Mouse (Mus musculus) limb, embryonic 10.5 days (tissue): ENCODE data around the gene Hist1h3e. TPM values are rescaled to one million over a fixed set of nuclear protein-coding genes. Genes with fewer than 3 reads are reported as not detected.

Experiments
- microRNA-seq: library from miRNA; unstranded; fragments of <30 nt; microRNA quantifications from one replicate; pipeline ENCODE4, GENCODE M21; 2017
- polyA plus RNA-seq: library from polyadenylated mRNA; unstranded; fragments of >200 nt; fragmentation: Nextera tagmentation; extraction: Ambion mirVana; gene quantifications from 2 replicates; pipeline ENCODE4 v1.2.1, GENCODE M21; 2016

Hist1h3e gene
- polyA plus RNA-seq, 1 experiment from 2014 or later = 7.8 TPM

Small RNAs within 50 kb of the gene (microRNA-seq; reads per million reads assigned to microRNA genes)
- not detected for gene Gm44297
- not detected for gene Gm44359
- gene Gm44394 = not detected
- 3.5 reads per million, percentile 4 among the genes with 10 or more reads in this experiment for gene n-TStga1

Other genes with a start within 250 kb of the Hist1h3e start
- 55.7 and 69.0 TPM in 2 replicates for gene Zfp322a, start 193.2 kb downstream of the Hist1h3e start, polyA plus RNA-seq
- 16.9 and 17.1 TPM in 2 replicates for gene Abt1, start 138.5 kb downstream of the Hist1h3e start, polyA plus RNA-seq
- gene Btn1a1, start 96.5 kb downstream of the Hist1h3e start, polyA plus RNA-seq = 0.08 and 0.10 TPM in 2 replicates
- 0.99 and 1.9 TPM in 2 replicates for gene Btn2a2, start 73.5 kb downstream of the Hist1h3e start, polyA plus RNA-seq
- 2.4 and 4.5 TPM in 2 replicates for gene Hist1h4h, start 31.3 kb downstream of the Hist1h3e start, polyA plus RNA-seq
- gene Hist1h2af, start 28.5 kb downstream of the Hist1h3e start, polyA plus RNA-seq = 8.0 and 11.7 TPM in 2 replicates
- 4.7 and 5.3 TPM in 2 replicates for gene Hist1h3g, start 26.9 kb downstream of the Hist1h3e start, polyA plus RNA-seq
- gene Hist1h2bh, start 19.0 kb downstream of the Hist1h3e start, polyA plus RNA-seq = 0.56 and 0.69 TPM in 2 replicates
- gene Hist1h3f, start 18.3 kb downstream of the Hist1h3e start, polyA plus RNA-seq = 1.3 and 1.4 TPM in 2 replicates
- gene Hist1h4f, start 10.7 kb downstream of the Hist1h3e start, polyA plus RNA-seq = 0.73 and 1.3 TPM in 2 replicates
- gene Hist1h1d, start 9.1 kb downstream of the Hist1h3e start, polyA plus RNA-seq = 0.59 and 0.67 TPM in 2 replicates
- gene Hist1h2ae, start 8.9 kb upstream of the Hist1h3e start, polyA plus RNA-seq = 109 and 113 TPM in 2 replicates
- gene Hist1h2bg, start 9.0 kb upstream of the Hist1h3e start, polyA plus RNA-seq = 7.3 and 8.1 TPM in 2 replicates
- 2.4 and 3.5 TPM in 2 replicates for gene Hist1h2bf, start 11.8 kb upstream of the Hist1h3e start, polyA plus RNA-seq
- gene Hist1h2ad, start 12.0 kb upstream of the Hist1h3e start, polyA plus RNA-seq = 1.3 and 3.9 TPM in 2 replicates
- 7.7 and 9.6 TPM in 2 replicates for gene Hist1h3d, start 13.4 kb upstream of the Hist1h3e start, polyA plus RNA-seq
- gene Hist1h4d, start 19.2 kb upstream of the Hist1h3e start, polyA plus RNA-seq = 109 and 120 TPM in 2 replicates
- 2.3 and 4.2 TPM in 2 replicates for gene Hist1h2be, start 58.8 kb upstream of the Hist1h3e start, polyA plus RNA-seq
- gene Hist1h1e, start 60.2 kb upstream of the Hist1h3e start, polyA plus RNA-seq = 19.6 and 20.6 TPM in 2 replicates
- 0.60 and 0.98 TPM in 2 replicates for gene Hist1h2ac, start 121.6 kb upstream of the Hist1h3e start, polyA plus RNA-seq
- 16.9 and 17.0 TPM in 2 replicates for gene Hist1h2bc, start 121.8 kb upstream of the Hist1h3e start, polyA plus RNA-seq
- gene Hist1h1t, start 133.4 kb upstream of the Hist1h3e start, polyA plus RNA-seq = 0.26 TPM in 1 of 2 replicates, not detected in the other
- 6.4 and 6.5 TPM in 2 replicates for gene Hist1h4c, start 136.1 kb upstream of the Hist1h3e start, polyA plus RNA-seq
- gene Hfe, start 148.5 kb upstream of the Hist1h3e start, polyA plus RNA-seq = 1.6 and 2.0 TPM in 2 replicates
- gene Hist1h1c, start 176.4 kb upstream of the Hist1h3e start, polyA plus RNA-seq = 8.6 and 11.8 TPM in 2 replicates
- gene Hist1h3c, start 183.2 kb upstream of the Hist1h3e start, polyA plus RNA-seq = 9.6 TPM in 2 replicates
- 3.5 and 3.7 TPM in 2 replicates for gene Hist1h2bb, start 184.4 kb upstream of the Hist1h3e start, polyA plus RNA-seq
- gene Hist1h2ab, start 188.8 kb upstream of the Hist1h3e start, polyA plus RNA-seq = 55.9 and 60.6 TPM in 2 replicates
- 6.3 and 9.7 TPM in 2 replicates for gene Hist1h3b, start 189.9 kb upstream of the Hist1h3e start, polyA plus RNA-seq
- gene Hist1h4b, start 194.6 kb upstream of the Hist1h3e start, polyA plus RNA-seq = 4.4 and 5.9 TPM in 2 replicates
- gene Hist1h4a, start 198.9 kb upstream of the Hist1h3e start, polyA plus RNA-seq = 0.51 and 0.62 TPM in 2 replicates
- gene Hist1h3a, start 200.0 kb upstream of the Hist1h3e start, polyA plus RNA-seq = 3.0 and 5.3 TPM in 2 replicates
- gene Hist1h1a, start 201.3 kb upstream of the Hist1h3e start, polyA plus RNA-seq = 2.1 and 4.0 TPM in 2 replicates
- gene Trim38, start 207.5 kb upstream of the Hist1h3e start, polyA plus RNA-seq = not detected in 2 replicates
- 0.04 TPM in 1 of 2 replicates, not detected in the other for gene Slc17a2, start 244.6 kb upstream of the Hist1h3e start, polyA plus RNA-seq